Mouse (Mus musculus) CH12.LX (cell line): ENCODE measurements around the gene Zg16. TPM values are rescaled to one million over a fixed set of nuclear protein-coding genes. Genes with fewer than 3 reads are reported as not detected.

ENCODE experiments used
- DNase-seq: peaks from one replicate; pipeline ENCODE4 v3.0.0-alpha.2; 2013; ENCODE audit errors: extremely low read depth
- H3K27ac ChIP-seq: 2 replicates; pipeline ENCODE4 v1.5.1; 2012; ENCODE audit warnings: low read depth, mild to moderate bottlenecking, control low read depth, moderate library complexity; ENCODE audit not compliant: insufficient read depth
- H3K27me3 ChIP-seq: replicated peaks from 2 replicates; pipeline ENCODE3; 2012; ENCODE audit warnings: inconsistent platforms
- H3K36me3 ChIP-seq, 2 experiments: replicated peaks in 1 of 2; 2 replicates each; pipeline versions ENCODE3 to v1.6.1; 2012; ENCODE audit warnings: inconsistent platforms in 1 of 2, low read length in 1 of 2, mild to moderate bottlenecking in 1 of 2, mixed read lengths in 1 of 2, moderate library complexity in 1 of 2; ENCODE audit not compliant: control insufficient read depth in 1 of 2, insufficient read depth in 1 of 2
- H3K4me1 ChIP-seq, 2 experiments: 2 replicates each; pipeline ENCODE4 v1.6.1; 2012; ENCODE audit warnings: inconsistent platforms in 1 of 2, moderate library complexity in 1 of 2; ENCODE audit not compliant: insufficient read depth in 2 of 2, control insufficient read depth in 1 of 2
- H3K4me2 ChIP-seq: 2 replicates; pipeline ENCODE4 v1.6.1; 2012; ENCODE audit warnings: low read depth, mild to moderate bottlenecking, control low read depth; ENCODE audit not compliant: poor library complexity, insufficient read depth, severe bottlenecking
- H3K4me3 ChIP-seq, 3 experiments: fragments of 150-350 bp in 1 of 3; sonication (generic) in 1 of 3; replicated peaks in 1 of 3; 2 replicates each; pipeline versions ENCODE3 to v1.5.1; 2011 to 2012; ENCODE audit warnings: low read depth in 2 of 3, low read length in 2 of 3, mild to moderate bottlenecking in 2 of 3, moderate library complexity in 2 of 3, control low read depth in 1 of 3, improper control_type of control experiment in 1 of 3, inconsistent platforms in 1 of 3, mixed read lengths in 1 of 3; ENCODE audit not compliant: poor library complexity in 1 of 3
- H3K79me2 ChIP-seq: replicated peaks from 2 replicates; pipeline ENCODE4 v1.6.1; 2012; ENCODE audit warnings: mild to moderate bottlenecking, moderate library complexity; ENCODE audit not compliant: control insufficient read depth, poor library complexity, insufficient read depth, severe bottlenecking; ENCODE audit errors: extremely low read depth
- H3K9ac ChIP-seq: 2 replicates; pipeline ENCODE4 v1.6.1; 2012; ENCODE audit warnings: low read depth, mild to moderate bottlenecking, control low read depth, moderate library complexity; ENCODE audit not compliant: insufficient read depth
- H3K9me3 ChIP-seq: replicated peaks from 2 replicates; pipeline ENCODE3; 2012; ENCODE audit warnings: low read length, inconsistent platforms, mixed read lengths
- CTCF ChIP-seq, 2 experiments: IDR thresholded peaks in 1 of 2; conservative IDR thresholded peaks in 1 of 2; 2 replicates each; pipeline ENCODE4 v1.5.1; 2011 to 2012; ENCODE audit warnings: low read depth in 2 of 2, low read length in 2 of 2, improper control_type of control experiment in 1 of 2, inconsistent platforms in 1 of 2, mild to moderate bottlenecking in 1 of 2, moderate library complexity in 1 of 2
- E2F4 ChIP-seq: IDR thresholded peaks from 2 replicates; pipeline ENCODE4 v1.6.1; 2011; ENCODE audit warnings: low read depth, low read length, improper control_type of control experiment; ENCODE audit not compliant: insufficient replicate concordance
- ELF1 ChIP-seq: IDR thresholded peaks from 2 replicates; pipeline ENCODE4 v1.6.1; 2014; ENCODE audit warnings: low read depth, mild to moderate bottlenecking, inconsistent platforms, low read length, improper control_type of control experiment
- EP300 ChIP-seq: IDR thresholded peaks from 2 replicates; pipeline ENCODE4 v1.6.1; 2011; ENCODE audit warnings: low read length, improper control_type of control experiment
- ETS1 ChIP-seq: conservative IDR thresholded peaks from 2 replicates; pipeline ENCODE4 v1.6.1; 2012; ENCODE audit warnings: low read depth, mild to moderate bottlenecking, inconsistent platforms, low read length, improper control_type of control experiment, moderate library complexity
- HCFC1 ChIP-seq: IDR thresholded peaks from 2 replicates; pipeline ENCODE4 v1.6.1; 2012; ENCODE audit warnings: low read depth, mild to moderate bottlenecking, inconsistent platforms, low read length, improper control_type of control experiment
- IRF4 ChIP-seq: IDR thresholded peaks from 2 replicates; pipeline ENCODE4 v1.6.1; 2014; ENCODE audit warnings: low read depth, mild to moderate bottlenecking, inconsistent platforms, low read length, improper control_type of control experiment
- JUND ChIP-seq: conservative IDR thresholded peaks from 2 replicates; pipeline ENCODE4 v1.6.1; 2011; ENCODE audit warnings: low read depth, low read length, improper control_type of control experiment
- KAT2A ChIP-seq: IDR thresholded peaks from 2 replicates; pipeline ENCODE4 v1.6.1; 2012; ENCODE audit warnings: low read length, improper control_type of control experiment, inconsistent platforms; ENCODE audit not compliant: insufficient replicate concordance
- MAFK ChIP-seq: IDR thresholded peaks from 2 replicates; pipeline ENCODE4 v1.6.1; 2011; ENCODE audit warnings: low read length, improper control_type of control experiment; ENCODE audit not compliant: insufficient replicate concordance
- MAX ChIP-seq: IDR thresholded peaks from 2 replicates; pipeline ENCODE4 v1.6.1; 2011; ENCODE audit warnings: low read length, improper control_type of control experiment
- MEF2A ChIP-seq: IDR thresholded peaks from 2 replicates; pipeline ENCODE4 v1.6.1; 2014; ENCODE audit warnings: low read depth, mild to moderate bottlenecking, inconsistent platforms, low read length, improper control_type of control experiment, borderline replicate concordance
- MXI1 ChIP-seq: IDR thresholded peaks from 2 replicates; pipeline ENCODE4 v1.6.1; 2011; ENCODE audit warnings: mild to moderate bottlenecking, low read depth, low read length, improper control_type of control experiment
- MYC ChIP-seq: IDR thresholded peaks from 2 replicates; pipeline ENCODE4 v1.6.1; 2011; ENCODE audit warnings: low read depth, mild to moderate bottlenecking, improper control_type of control experiment, low read length
- POLR2A ChIP-seq: IDR thresholded peaks from 2 replicates; pipeline ENCODE4 v1.6.1; 2011; ENCODE audit warnings: low read depth, mild to moderate bottlenecking, improper control_type of control experiment, low read length
- POLR2AphosphoS2 ChIP-seq: IDR thresholded peaks from 2 replicates; pipeline ENCODE4 v1.6.1; 2011; ENCODE audit warnings: low read depth, low read length, improper control_type of control experiment
- RAD21 ChIP-seq: IDR thresholded peaks from 2 replicates; pipeline ENCODE4 v1.6.1; 2011; ENCODE audit warnings: low read depth, mild to moderate bottlenecking, low read length, improper control_type of control experiment, moderate library complexity
- SIN3A ChIP-seq: IDR thresholded peaks from 2 replicates; pipeline ENCODE4 v1.6.1; 2012; ENCODE audit warnings: low read length, improper control_type of control experiment, inconsistent platforms
- SMC3 ChIP-seq: IDR thresholded peaks from 2 replicates; pipeline ENCODE4 v1.6.1; 2011; ENCODE audit warnings: low read depth, low read length, improper control_type of control experiment
- TCF12 ChIP-seq: IDR thresholded peaks from 2 replicates; pipeline ENCODE4 v1.6.1; 2014; ENCODE audit warnings: low read depth, mild to moderate bottlenecking, inconsistent platforms, low read length, improper control_type of control experiment
- USF2 ChIP-seq: conservative IDR thresholded peaks from 2 replicates; pipeline ENCODE4 v1.6.1; 2011; ENCODE audit warnings: low read depth, low read length, improper control_type of control experiment
- ZKSCAN1 ChIP-seq: IDR thresholded peaks from 2 replicates; pipeline ENCODE4 v1.6.1; 2012; ENCODE audit warnings: low read depth, inconsistent platforms, low read length, improper control_type of control experiment, borderline replicate concordance
- ZMIZ1 ChIP-seq: IDR thresholded peaks from 2 replicates; pipeline ENCODE4 v1.6.1; 2012; ENCODE audit warnings: low read depth, mild to moderate bottlenecking, inconsistent platforms, low read length, improper control_type of control experiment
- ZNF384 ChIP-seq: IDR thresholded peaks from 2 replicates; pipeline ENCODE4 v1.6.1; 2012; ENCODE audit warnings: low read depth, low read length, improper control_type of control experiment, inconsistent platforms
- dilution Hi-C: fragments of 300-500 bp; cut with MboI; formaldehyde crosslinking; loops from 2 replicates; pipeline ENCODE4 v1.14.3; 2020; ENCODE audit warnings: low sequenced_read_pairs; ENCODE audit not compliant: extremely low pct_unique_long_range_greater_than_20kb, extremely low pct_ligation_motif_present
- in situ Hi-C: fragments of 300-500 bp; cut with MboI; formaldehyde crosslinking; loops from 3 replicates; pipeline ENCODE4 v1.14.3; 2019; ENCODE audit warnings: low sequenced_read_pairs, low pct_ligation_motif_present, low pct_unique_long_range_greater_than_20kb, mixed read lengths
- polyA plus RNA-seq: library from polyadenylated mRNA; unstranded; fragments of >175 nt; gene quantifications from 2 replicates; pipeline ENCODE4 v1.2.1, GENCODE M21; 2012; ENCODE audit warnings: low read depth; ENCODE audit not compliant: insufficient read length
- total RNA-seq, 2 experiments: library from RNA; depleted of rRNA; stranded (reverse); fragments of 300-350 nt in 1 of 2; fragments of >200 nt in 1 of 2; gene quantifications; 2 replicates each; pipeline ENCODE4 v1.2.3; 2012 to 2014

The Zg16 gene
- total and polyA plus RNA-seq, 3 experiments = not detected

DNA sequence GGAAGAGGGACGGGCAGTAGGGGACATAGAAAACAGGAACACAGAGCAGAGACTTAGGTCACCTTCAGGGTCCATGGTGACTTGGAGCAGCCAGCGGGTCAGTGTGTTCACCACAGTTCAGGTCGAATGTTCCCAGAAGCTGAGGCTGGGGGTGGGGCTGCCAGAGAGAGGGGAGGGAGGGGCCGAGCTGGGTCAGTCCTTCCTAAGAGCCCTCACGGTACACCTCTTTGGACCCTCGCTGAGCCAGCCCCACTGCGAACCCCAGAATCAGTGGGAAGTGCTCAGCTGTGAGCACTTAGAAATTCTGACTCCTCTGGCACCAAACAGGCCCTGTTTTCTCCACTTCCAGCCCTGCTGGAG lies 34.8 kb upstream of the Zg16 start, which contains the start of gene Qprt:
Gene Qprt, minus strand, starts transcription at position 316 of the 360 bp plus-strand sequence.
- Histone ChIP-seq H3K36me3 (no peaks in the 10 kb centered on the region), H3K79me2 (no peaks in the 10 kb centered on the region), H3K27me3 (no peaks in the 10 kb centered on the region), H3K4me2 (no peak within 1 kb of the TSS), H3K9me3 (peaks cover 15% of the 10 kb centered on the region), H3K4me3 (no peak within 1 kb of the TSS), H3K9ac (no peak within 1 kb of the TSS), H3K27ac (no peak within 1 kb of the TSS), H3K4me1 (peaks cover 8 to 37% of the 10 kb centered on the region in 2 experiments; a peak in 3 of 4 replicates)
- no peak for DNase-seq
- dilution Hi-C loops = no loop called here
- in situ Hi-C loops = no loop called here
- TF ChIP-seq HCFC1 = no peak
- TF ChIP-seq ELF1 = no peak
- TF ChIP-seq MAFK = no peak
- no peak for TF ChIP-seq TCF12
- TF ChIP-seq ZKSCAN1 = no peak
- no peak for TF ChIP-seq SIN3A
- TF ChIP-seq ZNF384 = no peak
- no peak for TF ChIP-seq MXI1
- no peak for TF ChIP-seq MAX

DNA sequence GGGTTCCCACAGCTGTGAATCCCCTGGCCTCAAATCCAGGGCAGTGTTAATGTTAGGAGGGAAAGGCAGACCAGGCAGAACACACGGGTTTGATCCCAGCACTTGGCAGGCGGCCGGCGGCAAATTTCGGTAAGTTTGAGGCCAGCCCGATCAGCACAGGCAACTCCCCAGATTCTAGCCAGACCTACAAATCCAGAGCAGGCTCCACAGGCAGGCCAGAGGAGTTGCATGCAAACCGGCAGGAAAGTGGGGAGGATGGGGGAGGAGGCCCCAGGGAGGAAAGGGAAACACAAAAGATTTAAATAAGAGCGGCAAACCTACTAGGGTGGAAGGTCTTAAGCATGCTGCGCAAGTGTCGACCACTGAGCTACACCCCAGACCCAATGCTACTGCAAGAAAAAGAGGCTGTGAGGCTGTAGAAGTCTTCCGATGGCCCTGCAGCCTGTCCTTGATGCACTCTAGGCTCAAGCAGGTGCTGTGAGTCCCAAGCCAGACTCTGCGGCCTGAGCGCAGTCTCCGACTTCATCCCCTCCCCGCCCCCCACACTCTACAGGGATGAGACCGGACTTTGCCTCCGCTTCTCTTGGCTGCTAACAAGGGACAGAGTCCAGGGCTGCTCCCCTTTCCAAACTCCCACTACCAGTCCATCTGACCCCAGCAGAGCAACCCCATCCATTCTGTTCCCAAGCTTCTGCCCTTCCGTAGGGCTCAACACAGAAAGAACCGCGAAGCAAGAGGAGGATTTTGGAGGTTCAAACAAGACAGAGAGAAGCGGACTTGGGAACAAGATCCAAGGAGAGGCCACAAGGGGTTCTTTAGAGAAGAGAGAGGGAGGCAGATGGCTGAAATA lies 34.2 kb upstream of the Zg16 start:
- dilution Hi-C loops = no loop called here
- in situ Hi-C loops = no loop called here
- no peak for DNase-seq

More for the DNA sequence above, 34.2 kb upstream of the Zg16 start:
- Histone ChIP-seq H3K4me1 (peaks cover 11 to 43% of the 10 kb centered on the region in 2 experiments; a peak in 3 of 4 replicates), H3K4me3 (no peak overlapping the region), H3K36me3 (no peaks in the 10 kb centered on the region), H3K27me3 (no peaks in the 10 kb centered on the region), H3K79me2 (no peaks in the 10 kb centered on the region), H3K27ac (no peak overlapping the region), H3K4me2 (no peak overlapping the region), H3K9me3 (peaks cover 15% of the 10 kb centered on the region), H3K9ac (no peak overlapping the region)
- TF ChIP-seq POLR2AphosphoS2 (no peak), SMC3 (no peak), USF2 (no peak), ZKSCAN1 (no peak), ZMIZ1 (no peak), CTCF (conservative IDR thresholded peaks at IDR 0.05 in 1 of 2, IDR thresholded peaks at IDR 0.05 in 1 of 2; ENCODE audit: low read depth in 2 of 2, low read length in 2 of 2) (no peak), IRF4 (no peak), ETS1 (no peak), MEF2A (no peak), POLR2A (no peak), KAT2A (no peak), RAD21 (no peak), MAFK (no peak), ZNF384 (no peak), EP300 (no peak), JUND (no peak), E2F4 (no peak), MYC (no peak), ELF1 (no peak)
